Mouse (Mus musculus): ENCODE measurements at regions not wholly inside any gene's neighbourhood (a gene's known extent, or its start where the extent isn't known, plus 50 kb on each side); places are given as distances from the start of the nearest gene placed in this dataset.
A peak's percentile ranks its signal among the peaks of the same experiment; 100 is the strongest.
"Not testable (repeated sequence)": the region's sequence is repeated elsewhere in the genome, so short reads cannot be mapped to it uniquely, and the experiment has no call there.

GRCm38 (mm10) chr14:8867641-8868040 is 201.6 kb upstream of the 4930452B06Rik start:
- DNase-seq (ENCODE audit: low read depth) = peak; percentile 88
- TF ChIP-seq CTCF (IDR thresholded peaks at IDR 0.05; ENCODE audit: borderline replicate concordance, extremely low read depth, insufficient read depth, insufficient read length) (no peak), POLR2A (IDR thresholded peaks at IDR 0.05; ENCODE audit: borderline replicate concordance, extremely low read depth, insufficient read depth, insufficient read length, poor library complexity, severe bottlenecking) (no peak)

GRCm38 (mm10) chr14:8851572-8851971 is 185.5 kb upstream of the 4930452B06Rik start:
- DNase-seq (ENCODE audit: low read depth) = no peak
- TF ChIP-seq POLR2A (IDR thresholded peaks at IDR 0.05; ENCODE audit: borderline replicate concordance, extremely low read depth, insufficient read depth, insufficient read length, poor library complexity, severe bottlenecking) (no peak), CTCF (IDR thresholded peaks at IDR 0.05; ENCODE audit: borderline replicate concordance, extremely low read depth, insufficient read depth, insufficient read length) (no peak)

- DNase-seq (ENCODE audit: low read depth) = no peak
- no peak for TF ChIP-seq CTCF (IDR thresholded peaks at IDR 0.05; ENCODE audit: borderline replicate concordance, extremely low read depth, insufficient read depth, insufficient read length)
- no peak for TF ChIP-seq POLR2A (IDR thresholded peaks at IDR 0.05; ENCODE audit: borderline replicate concordance, extremely low read depth, insufficient read depth, insufficient read length, poor library complexity, severe bottlenecking)
These were observed 184.2 kb upstream of the 4930452B06Rik start for GRCm38 (mm10) chr14:8850208-8850607.

GRCm38 (mm10) chr14:8833516-8833915 is 167.5 kb upstream of the 4930452B06Rik start:
- no peak for DNase-seq (ENCODE audit: low read depth)
- TF ChIP-seq CTCF (IDR thresholded peaks at IDR 0.05; ENCODE audit: borderline replicate concordance, extremely low read depth, insufficient read depth, insufficient read length) = no peak
- no peak for TF ChIP-seq POLR2A (IDR thresholded peaks at IDR 0.05; ENCODE audit: borderline replicate concordance, extremely low read depth, insufficient read depth, insufficient read length, poor library complexity, severe bottlenecking)

- not testable (repeated sequence) for DNase-seq (ENCODE audit: low read depth)
These were observed 134.2 kb upstream of the 4930452B06Rik start for GRCm38 (mm10) chr14:8800217-8800616.

- no peak for DNase-seq (ENCODE audit: low read depth)
- TF ChIP-seq POLR2A (IDR thresholded peaks at IDR 0.05; ENCODE audit: borderline replicate concordance, extremely low read depth, insufficient read depth, insufficient read length, poor library complexity, severe bottlenecking) (no peak), CTCF (IDR thresholded peaks at IDR 0.05; ENCODE audit: borderline replicate concordance, extremely low read depth, insufficient read depth, insufficient read length) (no peak)
These were observed 123.3 kb upstream of the 4930452B06Rik start for GRCm38 (mm10) chr14:8789348-8789747.

- DNase-seq (ENCODE audit: low read depth) = no peak
- TF ChIP-seq POLR2A (IDR thresholded peaks at IDR 0.05; ENCODE audit: borderline replicate concordance, extremely low read depth, insufficient read depth, insufficient read length, poor library complexity, severe bottlenecking) (no peak), CTCF (IDR thresholded peaks at IDR 0.05; ENCODE audit: borderline replicate concordance, extremely low read depth, insufficient read depth, insufficient read length) (no peak)
These were observed 94.5 kb upstream of the 4930452B06Rik start for GRCm38 (mm10) chr14:8760541-8760940.

- peak; percentile 43 for DNase-seq (ENCODE audit: low read depth)
- TF ChIP-seq CTCF (IDR thresholded peaks at IDR 0.05; ENCODE audit: borderline replicate concordance, extremely low read depth, insufficient read depth, insufficient read length) (no peak), POLR2A (IDR thresholded peaks at IDR 0.05; ENCODE audit: borderline replicate concordance, extremely low read depth, insufficient read depth, insufficient read length, poor library complexity, severe bottlenecking) (no peak)
These were observed 70.8 kb upstream of the 4930452B06Rik start for GRCm38 (mm10) chr14:8736831-8737230.

- no peak for TF ChIP-seq CTCF (IDR thresholded peaks at IDR 0.05; ENCODE audit: borderline replicate concordance, extremely low read depth, insufficient read depth, insufficient read length)
- no peak for TF ChIP-seq POLR2A (IDR thresholded peaks at IDR 0.05; ENCODE audit: borderline replicate concordance, extremely low read depth, insufficient read depth, insufficient read length, poor library complexity, severe bottlenecking)
- no peak for DNase-seq (ENCODE audit: low read depth)
These were observed 67.2 kb upstream of the 4930452B06Rik start for GRCm38 (mm10) chr14:8733261-8733660.

GRCm38 (mm10) chr14:8727364-8727763 is 61.3 kb upstream of the 4930452B06Rik start:
- peak; percentile 52 for DNase-seq (ENCODE audit: low read depth)
- TF ChIP-seq CTCF (IDR thresholded peaks at IDR 0.05; ENCODE audit: borderline replicate concordance, extremely low read depth, insufficient read depth, insufficient read length) = no peak
- TF ChIP-seq POLR2A (IDR thresholded peaks at IDR 0.05; ENCODE audit: borderline replicate concordance, extremely low read depth, insufficient read depth, insufficient read length, poor library complexity, severe bottlenecking) = no peak
